Mouse (Mus musculus) limb, embryonic 11.5 days (tissue): ENCODE results near the gene Atp11a. TPM values are rescaled to one million over a fixed set of nuclear protein-coding genes. Genes with fewer than 3 reads are reported as not detected.

ENCODE experiments used
- ATAC-seq: fragments of 200-750 bp; cut with Nextera tagmentation; 2 replicates; pipeline ENCODE4 v1.8.0; 2017; ENCODE audit warnings: low read depth; ENCODE audit not compliant: insufficient number of reproducible peaks, low FRiP score, low TSS enrichment
- DNase-seq: peaks from one replicate; pipeline ENCODE4 v3.0.0-alpha.2; 2015; ENCODE audit warnings: low spot score
- H3K27ac ChIP-seq: fragments of 300-500 bp; sonication (generic); replicated peaks from 2 replicates; pipeline ENCODE4 v1.5.1; 2014; ENCODE audit warnings: low read depth, mild to moderate bottlenecking, low read length
- H3K27me3 ChIP-seq: fragments of 300-500 bp; sonication (generic); 2 replicates; pipeline ENCODE4 v1.6.1; 2014; ENCODE audit warnings: mild to moderate bottlenecking, low read length, mixed read lengths; ENCODE audit not compliant: control insufficient read depth, insufficient read depth
- H3K36me3 ChIP-seq: fragments of 300-500 bp; sonication (generic); 2 replicates; pipeline ENCODE4 v1.6.1; 2014; ENCODE audit warnings: mild to moderate bottlenecking, low read length, moderate library complexity, mixed read lengths; ENCODE audit not compliant: control insufficient read depth, insufficient read depth
- H3K4me1 ChIP-seq: fragments of 300-500 bp; sonication (generic); 2 replicates; pipeline ENCODE4 v1.6.1; 2014; ENCODE audit warnings: low read length, mixed read lengths; ENCODE audit not compliant: control insufficient read depth, insufficient read depth
- H3K4me2 ChIP-seq: fragments of 300-500 bp; sonication (generic); 2 replicates; pipeline ENCODE4 v1.6.1; 2014; ENCODE audit warnings: low read depth, mild to moderate bottlenecking, moderate library complexity; ENCODE audit not compliant: severe bottlenecking
- H3K4me3 ChIP-seq: fragments of 300-500 bp; sonication (generic); 2 replicates; pipeline ENCODE4 v1.5.1; 2014; ENCODE audit warnings: low read depth, low read length
- H3K9ac ChIP-seq: fragments of 300-500 bp; sonication (generic); 2 replicates; pipeline ENCODE4 v1.6.1; 2014; ENCODE audit warnings: mild to moderate bottlenecking, low read length
- H3K9me3 ChIP-seq: fragments of 300-500 bp; sonication (generic); 2 replicates; pipeline ENCODE4 v1.6.1; 2016; ENCODE audit warnings: low read length; ENCODE audit not compliant: control insufficient read depth
- WGBS: fragments of 180-500 bp; shearing (Covaris S2); extraction: QIAGEN DNeasy Blood & Tissue Kit; methylation state at CpG from one replicate; pipeline ENCODE4 v1.1.7; 2014; 5-methylcytosine and 5-hydroxymethylcytosine counted together
- polyA plus RNA-seq: library from polyadenylated mRNA; unstranded; fragments of >200 nt; fragmentation: Nextera tagmentation; extraction: Ambion mirVana; gene quantifications from 2 replicates; pipeline ENCODE4 v1.2.1, GENCODE M21; 2014

The Atp11a gene
- polyA plus RNA-seq, 1 experiment from 2014 or later = 11.8 TPM

DNA sequence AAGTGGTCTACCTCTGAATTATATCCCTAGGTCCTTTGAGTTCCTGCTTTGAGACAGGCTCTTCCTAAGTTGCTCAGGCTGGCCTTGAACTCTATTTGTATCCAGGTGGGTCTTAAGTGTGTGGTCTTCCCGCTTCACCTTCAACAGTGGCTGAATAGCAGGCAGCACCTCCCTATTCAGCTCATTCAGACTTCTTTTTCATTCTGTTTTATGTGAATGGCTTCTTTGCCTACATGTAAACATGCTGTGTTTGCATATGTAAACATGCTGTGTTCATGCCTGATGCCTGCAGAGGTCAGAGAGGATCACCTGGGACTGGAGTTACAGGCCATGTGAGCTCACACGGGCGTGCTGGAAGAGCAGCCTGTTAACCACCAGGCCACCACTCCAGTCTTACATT lies 3.1 kb downstream of the Atp11a start:
- ATAC-seq (no peak), DNase-seq (no peak)
- 83% methylated on average over 3 of the region's 3 CpGs for WGBS
- Histone ChIP-seq H3K36me3 (no peaks in the 10 kb centered on the region; the same call in 1 of the 2 replicates), H3K4me2 (no peak overlapping the region), H3K9me3 (no peaks in the 10 kb centered on the region), H3K27ac (no peak overlapping the region), H3K9ac (no peak overlapping the region), H3K4me1 (peaks cover 8% of the 10 kb centered on the region; the same call in 1 of the 2 replicates), H3K4me3 (no peak overlapping the region), H3K27me3 (0 out of 2 replicates have a peak, but pooled peaks cover 3% of the 10 kb centered on the region)

DNA sequence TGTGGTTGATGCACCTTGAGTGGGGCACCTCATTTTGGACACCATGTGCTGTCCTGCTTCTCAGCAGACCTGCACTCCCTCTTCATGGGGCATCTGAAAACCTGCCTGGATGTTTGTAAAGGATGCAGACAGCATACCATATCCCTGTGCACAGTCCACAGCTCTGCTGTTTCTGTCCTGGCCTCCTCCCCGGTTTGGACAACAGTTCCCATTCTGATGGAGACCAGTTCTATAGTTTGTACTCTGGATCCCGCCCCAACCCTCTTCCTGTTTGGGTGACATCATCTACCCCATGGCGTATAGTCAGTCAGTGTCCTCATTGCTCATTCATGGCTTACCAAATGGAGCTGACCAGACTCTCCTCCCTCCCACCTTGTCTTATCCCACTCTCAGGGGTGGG lies 5.1 kb downstream of the Atp11a start:
- Histone ChIP-seq H3K4me1 (peaks cover 8% of the 10 kb centered on the region; the same call in 1 of the 2 replicates), H3K4me3 (no peak overlapping the region), H3K9me3 (no peaks in the 10 kb centered on the region), H3K9ac (no peak overlapping the region), H3K36me3 (no peaks in the 10 kb centered on the region; the same call in 1 of the 2 replicates), H3K27me3 (0 out of 2 replicates have a peak, but pooled peaks cover 3% of the 10 kb centered on the region), H3K4me2 (no peak overlapping the region), H3K27ac (no peak overlapping the region)
- ATAC-seq = no peak
- no peak for DNase-seq
- WGBS = 89% methylated on average over 3 of the region's 3 CpGs

- H3K27me3 ChIP-seq = no peaks in the 10 kb centered on the region
- DNase-seq = no peak
- H3K4me2 ChIP-seq = no peak overlapping the region
- H3K27ac ChIP-seq = no peak overlapping the region
- H3K9ac ChIP-seq = no peak overlapping the region
- no peak overlapping the region for H3K4me3 ChIP-seq
- H3K4me1 ChIP-seq = peaks cover 8% of the 10 kb centered on the region; the same call in 1 of the 2 replicates
- ATAC-seq = no peak
- no peaks in the 10 kb centered on the region; the same call in 1 of the 2 replicates for H3K36me3 ChIP-seq
- no peaks in the 10 kb centered on the region for H3K9me3 ChIP-seq
- WGBS = 91% methylated on average over 4 of the region's 4 CpGs
These were observed 6.8 kb downstream of the Atp11a start for GRCm38 (mm10) chr8:12763565-12764108.

GRCm38 (mm10) chr8:12764971-12765370 lies 8.2 kb downstream of the Atp11a start:
- H3K4me2 ChIP-seq = no peak overlapping the region
- no peak overlapping the region for H3K4me3 ChIP-seq
- peaks cover 8% of the 10 kb centered on the region; the same call in 1 of the 2 replicates for H3K4me1 ChIP-seq
- 88% methylated on average over 4 of the region's 4 CpGs for WGBS
- H3K27me3 ChIP-seq = no peaks in the 10 kb centered on the region
- H3K9ac ChIP-seq = no peak overlapping the region
- no peak overlapping the region for H3K27ac ChIP-seq
- no peak for DNase-seq
- ATAC-seq = no peak
- no peaks in the 10 kb centered on the region; the same call in 1 of the 2 replicates for H3K36me3 ChIP-seq
- no peaks in the 10 kb centered on the region for H3K9me3 ChIP-seq

GRCm38 (mm10) chr8:12767176-12767575 lies 10.4 kb downstream of the Atp11a start:
- Histone ChIP-seq H3K36me3 (no peaks in the 10 kb centered on the region; the same call in 1 of the 2 replicates), H3K9ac (no peak overlapping the region), H3K4me2 (no peak overlapping the region), H3K27ac (no peak overlapping the region), H3K4me3 (no peak overlapping the region), H3K4me1 (no peaks in the 10 kb centered on the region), H3K27me3 (no peaks in the 10 kb centered on the region), H3K9me3 (no peaks in the 10 kb centered on the region)
- WGBS = 93% methylated on average over 3 of the region's 3 CpGs
- DNase-seq (no peak), ATAC-seq (no peak)

DNA sequence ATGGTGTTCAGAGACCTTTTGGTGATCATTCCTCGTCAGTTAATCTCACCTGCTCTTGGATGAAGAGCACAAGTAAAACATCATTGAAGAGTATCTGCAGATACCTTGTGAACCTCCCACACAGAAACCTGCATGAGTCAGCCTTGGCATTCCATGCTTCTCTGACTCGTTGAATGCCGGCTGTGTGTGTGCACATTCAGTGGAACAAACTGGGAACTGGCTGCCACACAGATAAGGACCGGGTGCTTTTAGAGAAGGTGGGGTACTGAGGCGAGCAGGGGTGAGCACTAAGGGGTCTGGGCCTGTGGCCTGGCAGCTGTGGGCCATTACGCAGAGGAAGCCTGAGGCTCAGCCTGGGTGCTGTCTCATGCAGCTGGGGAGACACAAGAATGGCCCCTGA lies 11.9 kb downstream of the Atp11a start:
- WGBS = 88% methylated on average over 6 of the region's 6 CpGs
- no peak for ATAC-seq
- no peaks in the 10 kb centered on the region for H3K27me3 ChIP-seq
- H3K4me1 ChIP-seq = no peaks in the 10 kb centered on the region
- no peak for DNase-seq
- H3K9ac ChIP-seq = no peak overlapping the region
- H3K36me3 ChIP-seq = no peaks in the 10 kb centered on the region
- no peak overlapping the region for H3K4me3 ChIP-seq
- no peak overlapping the region for H3K27ac ChIP-seq
- no peaks in the 10 kb centered on the region for H3K9me3 ChIP-seq
- H3K4me2 ChIP-seq = no peak overlapping the region

DNA sequence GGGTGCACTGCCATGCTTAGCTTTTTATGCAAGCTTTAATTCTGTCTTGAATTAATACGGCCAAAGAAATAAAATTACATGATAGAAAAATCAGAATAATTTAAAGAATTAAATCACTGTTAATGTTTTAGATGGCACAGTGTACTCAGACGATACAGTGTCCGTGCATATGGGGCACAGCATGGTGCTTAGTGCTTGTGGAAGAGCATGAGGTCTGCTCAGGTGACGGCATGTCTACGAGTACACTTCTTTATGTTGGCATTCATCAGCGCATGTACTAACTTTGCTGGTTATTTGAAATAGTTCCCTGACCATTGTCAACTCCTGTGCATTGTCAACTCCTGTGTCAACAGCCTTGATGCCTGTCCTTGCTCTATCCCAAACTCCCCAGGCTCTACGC lies 12.5 kb downstream of the Atp11a start:
- Histone ChIP-seq H3K36me3 (no peaks in the 10 kb centered on the region), H3K27ac (no peak overlapping the region), H3K4me2 (no peak overlapping the region), H3K27me3 (no peaks in the 10 kb centered on the region), H3K4me1 (no peaks in the 10 kb centered on the region), H3K9me3 (no peaks in the 10 kb centered on the region), H3K4me3 (no peak overlapping the region), H3K9ac (no peak overlapping the region)
- DNase-seq (no peak), ATAC-seq (no peak)
- WGBS = 92% methylated on average over 7 of the region's 7 CpGs

DNA sequence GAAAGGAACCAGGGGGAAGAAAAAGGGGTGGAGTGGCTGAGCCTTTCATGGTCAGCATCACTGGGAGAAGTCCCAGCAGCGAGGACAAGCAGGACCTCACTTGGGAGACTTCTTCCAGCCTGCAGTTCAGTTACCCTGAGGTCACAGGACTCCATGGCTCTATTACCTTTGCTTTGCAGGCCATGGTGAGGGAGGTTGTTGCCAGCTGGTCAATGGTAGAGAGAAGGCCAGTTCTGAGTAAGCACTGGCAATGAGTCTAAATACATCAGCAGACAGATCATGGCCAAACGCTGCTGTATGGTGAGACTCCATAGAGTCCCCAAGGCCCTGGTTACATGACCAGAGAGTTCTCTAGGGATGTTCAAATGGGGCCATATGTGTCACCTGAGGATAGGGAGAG lies 15.5 kb downstream of the Atp11a start:
- no peaks in the 10 kb centered on the region for H3K27me3 ChIP-seq
- no peak for ATAC-seq
- whole genome bisulfite sequencing = 93% methylated on average over 2 of the region's 2 CpGs
- no peak overlapping the region for H3K9ac ChIP-seq
- no peak overlapping the region for H3K27ac ChIP-seq
- H3K4me3 ChIP-seq = no peak overlapping the region
- H3K36me3 ChIP-seq = no peaks in the 10 kb centered on the region
- no peaks in the 10 kb centered on the region for H3K9me3 ChIP-seq
- peaks cover 5% of the 10 kb centered on the region; the same call in 1 of the 2 replicates for H3K4me1 ChIP-seq
- H3K4me2 ChIP-seq = no peak overlapping the region
- no peak for DNase-seq

GRCm38 (mm10) chr8:12773914-12774313 lies 17.1 kb downstream of the Atp11a start:
- H3K27me3 ChIP-seq = no peaks in the 10 kb centered on the region
- H3K27ac ChIP-seq = no peak overlapping the region
- WGBS = 80% methylated on average over 4 of the region's 4 CpGs
- peaks cover 5% of the 10 kb centered on the region; the same call in 1 of the 2 replicates for H3K4me1 ChIP-seq
- no peaks in the 10 kb centered on the region for H3K36me3 ChIP-seq
- H3K4me3 ChIP-seq = no peak overlapping the region
- no peaks in the 10 kb centered on the region for H3K9me3 ChIP-seq
- H3K4me2 ChIP-seq = no peak overlapping the region
- ATAC-seq (no peak), DNase-seq (no peak)
- no peak overlapping the region for H3K9ac ChIP-seq
